Mouse (Mus musculus) 416B (cell line): ENCODE data around the gene Cyth1.

Source experiments
- DNase-seq: peaks from one replicate; pipeline ENCODE4 v3.0.0; 2011; ENCODE audit warnings: low read depth

Cyth1 gene

DNA sequence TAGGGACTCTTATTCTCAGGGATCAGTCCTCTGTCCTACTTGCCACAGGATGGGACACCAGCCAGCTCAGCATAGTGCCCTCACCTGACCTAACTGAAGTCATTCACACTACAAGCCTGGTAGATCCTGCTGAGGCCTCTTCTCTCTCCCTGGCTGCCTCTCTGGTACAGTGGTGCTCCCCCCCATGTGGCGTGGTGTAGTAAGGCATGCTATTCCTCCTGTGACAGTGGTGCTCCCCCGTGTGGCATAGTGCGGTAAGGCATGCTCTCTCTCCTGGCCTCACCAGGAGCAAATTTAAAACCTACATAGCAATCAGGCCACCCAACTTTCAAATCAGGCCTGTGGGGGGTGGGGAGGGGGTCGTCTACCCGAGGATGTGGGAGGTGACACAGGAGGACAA is 144.4 kb downstream of the Cyth1 start:
- DNase-seq, result peak; percentile 84

DNA sequence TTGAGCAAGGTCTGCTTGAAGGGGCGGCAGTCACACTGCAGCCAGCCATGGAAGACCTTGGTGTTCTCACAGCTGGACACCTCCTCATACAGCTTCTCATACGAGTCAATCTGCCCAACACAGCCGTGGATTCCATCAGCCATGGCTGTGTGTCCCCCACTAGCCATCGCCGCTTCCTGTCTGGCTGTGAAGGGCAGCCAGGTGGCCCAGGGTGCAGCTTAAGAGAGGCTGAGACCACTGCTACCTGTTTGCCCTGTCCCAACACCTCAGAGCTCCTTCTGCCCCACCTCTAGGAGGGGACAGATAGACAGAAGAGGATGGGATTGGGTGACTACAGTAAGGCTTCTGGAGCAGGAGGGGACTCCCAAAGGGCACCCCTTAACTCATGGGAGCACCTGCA is 145.0 kb downstream of the Cyth1 start:
- peak; percentile 4 for DNase-seq

DNA sequence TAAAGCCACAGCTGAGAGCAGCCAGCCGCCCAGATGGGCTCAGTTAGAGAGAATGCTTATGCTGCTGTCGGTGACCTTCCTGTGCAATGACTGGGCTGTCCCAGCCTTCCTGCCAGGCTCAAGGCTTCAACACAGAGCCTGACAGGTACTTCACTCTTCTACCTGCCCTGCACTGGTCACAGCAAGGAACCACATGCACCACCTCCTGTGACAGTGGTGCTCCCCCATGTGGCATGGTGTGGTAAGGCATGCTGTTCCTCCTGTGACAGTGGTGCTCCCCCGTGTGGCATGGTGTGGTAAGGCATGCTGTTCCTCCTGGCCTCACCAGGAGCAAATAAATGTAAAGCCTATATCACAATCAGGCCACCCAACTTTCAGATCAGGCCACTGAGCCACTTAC is 145.6 kb downstream of the Cyth1 start:
- DNase-seq, result peak; percentile 84

DNA sequence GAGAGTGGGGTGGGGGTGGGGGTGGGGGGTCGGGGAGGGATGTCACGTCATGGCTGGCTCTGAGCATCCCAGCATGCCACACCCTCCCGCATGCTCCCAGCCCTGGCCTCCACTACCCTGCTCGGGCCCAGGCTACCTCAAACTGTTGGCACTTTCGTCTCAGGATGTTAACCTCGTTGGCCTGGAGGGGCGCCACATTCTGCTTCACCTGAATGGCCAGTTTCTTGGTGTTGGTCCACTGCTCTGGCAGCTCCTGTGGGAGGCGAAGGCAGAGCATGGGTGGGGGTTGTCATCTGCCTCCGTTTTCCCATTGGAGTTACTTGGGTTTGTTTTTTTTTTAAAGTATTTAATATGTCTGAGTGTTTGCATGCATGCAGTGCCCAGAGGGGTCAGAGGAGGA is 147.3 kb downstream of the Cyth1 start:
- DNase-seq, result no peak

DNA sequence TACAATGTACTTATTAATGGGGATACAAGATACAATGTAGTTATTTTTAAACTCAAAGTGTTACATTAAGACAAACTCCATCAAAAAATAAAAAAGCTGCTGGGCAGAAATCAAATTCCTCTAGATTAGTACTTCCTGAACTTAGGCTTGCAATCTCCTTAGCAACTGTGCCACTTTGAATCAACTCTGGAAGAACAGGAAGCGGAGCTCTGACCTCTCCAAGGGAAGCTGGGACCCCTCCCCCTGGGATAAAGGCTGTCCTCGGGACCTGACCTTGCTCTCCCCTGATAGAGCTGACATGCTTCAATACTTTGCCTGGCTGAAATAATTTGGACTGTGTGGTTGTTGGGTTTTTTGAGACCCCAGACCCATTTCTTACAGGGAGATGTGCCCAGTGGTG is 151.7 kb downstream of the Cyth1 start:
- DNase-seq, result no peak

DNA sequence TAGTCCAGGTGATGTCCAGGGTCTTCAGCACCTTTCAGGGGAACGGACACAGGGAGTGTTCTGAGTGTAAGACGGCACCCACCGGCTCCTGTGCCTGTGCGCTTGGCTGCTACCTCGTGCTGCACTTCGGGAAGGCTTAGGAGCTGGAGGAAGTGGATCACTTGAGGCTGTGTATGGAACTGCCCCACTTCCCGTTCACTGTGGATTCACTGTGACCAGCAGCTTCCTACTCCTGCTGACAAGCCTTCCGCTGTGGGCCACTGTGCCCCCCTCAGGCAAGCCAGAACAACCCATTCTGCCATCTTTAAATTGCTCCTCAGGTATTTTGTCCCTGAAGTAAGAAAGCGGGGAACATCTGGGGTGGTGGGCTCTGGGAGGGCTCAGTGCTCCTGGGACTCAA is 153.4 kb downstream of the Cyth1 start:
- no peak for DNase-seq

DNA sequence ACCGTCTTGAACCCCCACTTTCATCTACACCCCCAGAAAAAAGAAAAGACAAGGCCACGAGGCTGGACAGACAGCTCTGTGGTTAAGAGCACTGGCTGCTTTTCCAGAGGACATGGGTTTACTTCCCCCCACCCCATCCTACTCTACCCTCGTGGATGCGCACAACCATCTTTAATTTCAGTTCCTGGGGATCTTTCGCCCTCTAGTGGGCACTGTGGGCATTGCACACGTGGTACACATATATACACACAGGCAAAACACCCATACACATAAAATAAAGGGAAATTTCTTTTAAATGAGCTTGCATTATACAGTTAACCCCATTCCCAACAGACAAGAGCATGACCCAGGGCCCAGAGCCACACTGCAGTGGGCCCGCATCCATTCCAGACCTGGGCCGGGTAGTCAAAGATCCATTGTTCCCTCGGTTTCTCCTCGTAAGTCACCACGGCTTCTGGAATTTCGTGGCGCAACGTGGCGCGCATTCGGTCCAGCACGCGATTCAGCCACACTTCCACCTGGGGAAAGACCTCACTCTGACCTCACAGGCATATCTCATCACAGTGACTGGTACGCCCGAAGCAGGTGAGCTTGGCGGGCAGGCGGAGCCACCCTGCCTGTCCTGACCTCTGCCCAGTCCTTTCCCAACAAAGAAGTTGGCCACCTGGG is 157.3 kb downstream of the Cyth1 start:
- peak; percentile 42 for DNase-seq

DNA sequence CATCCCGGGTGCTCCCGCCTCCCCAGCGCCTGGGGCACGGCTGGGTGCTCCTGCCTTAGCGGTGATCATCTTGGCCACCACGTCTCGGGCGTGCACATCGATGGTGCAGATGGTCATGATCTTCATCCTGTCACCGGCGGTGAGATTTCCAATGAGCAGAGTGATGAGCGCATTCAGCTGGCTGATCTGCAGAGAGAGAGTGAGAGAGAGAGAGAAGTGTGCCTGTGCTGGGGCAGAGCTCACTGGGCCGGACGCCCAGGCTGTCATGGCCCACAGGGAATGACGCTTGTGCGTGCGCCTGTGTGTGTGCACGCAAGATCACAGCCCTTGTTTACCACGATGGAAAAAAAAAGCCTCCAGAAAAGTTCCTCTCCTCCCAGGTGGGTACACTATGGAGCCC is 159.5 kb downstream of the Cyth1 start:
- no peak for DNase-seq

DNA sequence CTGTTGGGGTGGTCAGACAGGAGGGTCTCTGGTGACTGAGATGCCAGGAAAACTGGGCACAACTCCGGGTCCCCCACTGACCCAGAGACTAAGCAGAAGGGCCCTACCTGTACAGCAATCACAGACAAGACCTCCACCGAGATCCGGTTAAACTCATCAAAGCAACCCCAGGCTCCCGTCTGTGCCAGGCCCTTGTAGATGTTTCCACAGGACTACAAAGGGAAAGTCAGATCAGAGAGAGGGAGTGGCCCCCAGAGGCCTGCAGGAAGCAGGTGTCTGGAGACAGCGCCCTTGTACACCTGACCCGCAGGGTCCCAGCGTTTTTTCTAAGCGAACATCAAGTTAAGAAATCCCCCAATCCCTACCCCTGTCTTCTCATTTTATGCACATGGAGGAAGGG is 162.4 kb downstream of the Cyth1 start:
- DNase-seq, result no peak

DNA sequence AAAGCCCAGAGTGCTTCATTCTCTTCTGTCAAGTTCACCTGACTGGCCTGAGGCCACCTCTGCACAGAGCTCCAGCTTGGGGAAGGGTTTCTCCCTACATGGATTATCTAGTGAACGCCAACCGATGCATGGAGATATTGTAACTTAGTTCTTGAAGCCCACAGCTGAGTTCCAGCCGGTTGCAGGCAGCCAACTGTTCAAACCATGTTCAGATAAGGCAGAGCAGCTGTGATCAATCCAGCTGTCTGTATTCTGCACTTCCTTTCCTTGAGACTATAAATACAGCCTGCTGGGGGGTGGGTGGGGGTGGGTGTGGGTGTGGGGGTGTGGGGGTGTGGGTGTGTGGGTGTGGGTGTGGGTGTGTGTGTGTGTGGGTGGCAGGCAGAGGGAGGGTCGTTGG is 163.2 kb downstream of the Cyth1 start:
- DNase-seq, result no peak

DNA sequence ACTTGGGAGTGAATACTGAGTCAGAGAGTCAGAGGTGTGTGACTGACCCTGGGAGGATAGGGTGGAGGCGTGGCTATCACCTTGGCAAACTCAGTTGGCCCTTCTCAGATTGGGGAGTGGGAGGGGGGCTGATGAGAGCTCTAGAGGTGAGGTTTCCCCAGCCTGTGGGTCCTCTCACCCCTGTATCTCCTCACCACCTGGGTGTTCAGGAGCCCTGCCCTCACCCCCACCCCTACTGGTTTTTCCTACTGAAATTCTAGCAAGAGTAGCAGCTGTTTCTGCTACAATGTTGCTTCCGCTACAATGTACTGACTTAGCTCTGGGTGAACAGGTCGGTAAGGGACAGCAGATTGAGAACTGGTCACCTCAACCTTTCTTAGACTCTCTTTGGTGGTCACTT is 164.1 kb downstream of the Cyth1 start:
- no peak for DNase-seq

DNA sequence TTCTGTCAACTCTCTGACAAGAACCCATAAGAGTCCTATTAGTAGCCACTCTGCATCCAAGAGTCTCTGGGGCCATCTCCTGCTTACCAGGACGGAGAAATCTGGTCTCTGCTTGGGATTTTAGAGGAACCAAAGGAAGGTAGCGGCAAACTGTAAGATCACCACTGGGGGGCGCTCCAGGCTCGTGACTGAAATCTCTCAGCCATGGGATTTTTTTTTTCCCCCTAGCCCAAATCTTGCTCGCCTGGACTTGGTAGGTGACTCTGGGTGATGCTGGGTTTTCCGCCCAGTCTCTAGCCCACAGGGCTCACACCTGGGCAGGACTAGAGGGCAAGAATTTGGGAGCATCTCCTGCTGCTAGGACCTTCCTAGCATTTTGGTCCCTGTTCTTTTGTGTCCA is 164.6 kb downstream of the Cyth1 start:
- DNase-seq, result peak; percentile 61

DNA sequence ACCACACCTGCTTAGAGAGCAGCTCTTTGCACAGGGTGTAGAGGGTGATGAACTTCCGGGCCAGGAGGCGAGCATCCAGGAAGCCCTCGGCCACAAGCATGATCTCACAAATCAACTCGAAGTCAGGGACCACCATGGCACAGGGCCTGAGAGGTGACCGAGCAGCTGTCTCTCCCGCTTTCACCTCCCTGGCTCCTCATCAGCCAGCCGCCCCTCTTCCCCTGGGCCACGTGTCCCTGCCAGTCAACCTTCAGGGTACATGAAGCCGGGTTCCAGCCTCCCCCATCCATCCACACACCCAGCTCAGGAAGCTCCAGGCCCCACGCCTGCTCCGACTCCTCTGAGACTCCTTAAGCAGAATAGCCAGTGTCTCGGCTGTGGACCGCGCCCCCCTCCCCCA is 166.1 kb downstream of the Cyth1 start:
- DNase-seq, result no peak
